Mouse (Mus musculus) frontal cortex, postnatal 10 days (tissue): Measurements from ENCODE around the gene Nono.
A peak's percentile ranks its signal among the peaks of the same experiment; 100 is the strongest.

ENCODE experiments used
- DNase-seq, 2 experiments: peaks; one replicate each; pipeline ENCODE4 v3.0.0; 2022; ENCODE audit warnings: low spot score in 2 of 2, mixed read lengths in 1 of 2

Nono gene

GRCm38 (mm10) chrX:101429142-101429949, at the start of gene Nono:
TSS of gene Nono (plus strand) at chrX:101429318.
- DNase-seq: peak; percentile 79 to 88

DNA sequence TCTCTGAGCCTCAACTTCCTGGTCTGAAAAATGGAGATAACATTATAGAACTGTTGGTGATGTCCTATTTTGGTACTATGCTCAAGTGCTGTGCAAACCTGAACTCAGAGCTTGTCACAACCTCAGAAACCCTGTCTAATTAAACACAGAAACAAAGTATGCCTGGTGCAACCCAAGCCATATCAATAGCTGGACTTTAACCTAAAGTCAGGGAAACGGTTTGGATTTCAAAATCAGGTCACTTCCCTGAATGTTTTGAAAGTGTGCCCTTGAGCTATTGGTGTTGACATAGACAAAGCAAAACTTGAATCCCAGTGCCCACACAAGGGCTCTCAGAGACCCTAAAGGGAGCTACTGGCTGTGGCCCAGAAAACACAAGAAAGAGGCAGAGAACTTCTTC, 49.4 kb upstream of the Nono start:
- DNase-seq: no peak

DNA sequence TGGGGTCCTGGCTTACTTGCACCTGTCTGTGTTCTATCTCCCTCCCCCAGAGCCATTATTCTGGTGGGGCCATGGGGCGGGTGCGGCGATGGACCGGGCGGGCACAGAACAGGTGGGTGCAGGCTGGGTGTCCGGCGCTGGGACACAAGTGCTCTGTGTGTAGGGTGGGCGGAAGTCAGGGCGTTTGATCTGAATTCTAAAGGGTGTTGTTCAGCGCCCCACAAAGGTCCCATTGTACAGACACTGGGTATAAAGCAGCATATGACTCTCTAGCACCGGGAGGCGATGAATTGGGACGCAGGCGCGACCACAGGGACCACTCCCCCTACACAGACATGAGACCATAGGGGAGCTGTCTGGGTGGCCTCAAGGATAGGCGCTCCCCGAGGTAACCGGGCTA, 45.7 kb upstream of the Nono start:
- no peak for DNase-seq

- no peak for DNase-seq
These were observed 44.5 kb upstream of the Nono start for GRCm38 (mm10) chrX:101384439-101385137.

- no peak for DNase-seq
These were observed 42.9 kb upstream of the Nono start for GRCm38 (mm10) chrX:101386222-101386621.

DNA sequence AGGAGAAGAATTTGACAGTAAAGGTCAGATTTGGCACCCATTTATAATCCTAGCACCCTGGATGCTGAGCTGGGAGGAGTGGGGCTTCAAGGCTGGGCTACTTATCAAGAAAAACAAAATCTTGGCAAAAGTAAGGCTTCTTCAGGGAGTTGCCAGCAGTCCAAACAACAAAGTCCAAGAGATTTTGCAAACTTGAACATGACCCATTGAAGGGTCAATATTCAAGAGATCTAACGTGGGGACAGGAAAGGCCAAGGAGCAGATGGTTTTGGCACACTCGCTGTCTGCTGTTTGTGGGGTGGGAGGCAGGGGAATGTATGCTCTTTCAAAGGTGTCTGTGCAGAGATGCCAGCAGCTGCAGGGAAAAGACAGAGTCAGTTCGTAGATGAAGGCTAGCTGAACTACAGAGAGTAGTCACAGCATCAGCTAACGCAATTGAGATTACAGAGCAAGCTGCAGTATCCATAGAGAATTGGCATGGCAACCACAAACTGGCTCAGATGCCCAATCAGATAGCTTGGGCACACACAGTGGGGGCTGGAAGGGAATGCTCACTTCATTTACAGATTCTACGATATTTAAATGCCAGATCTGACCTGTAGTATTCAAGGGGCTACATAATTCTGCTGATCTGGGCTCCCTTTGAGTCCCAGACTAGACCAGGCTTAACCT, 40.1 kb upstream of the Nono start:
- DNase-seq: peak in 1 of 2 experiments; percentile 13

DNA sequence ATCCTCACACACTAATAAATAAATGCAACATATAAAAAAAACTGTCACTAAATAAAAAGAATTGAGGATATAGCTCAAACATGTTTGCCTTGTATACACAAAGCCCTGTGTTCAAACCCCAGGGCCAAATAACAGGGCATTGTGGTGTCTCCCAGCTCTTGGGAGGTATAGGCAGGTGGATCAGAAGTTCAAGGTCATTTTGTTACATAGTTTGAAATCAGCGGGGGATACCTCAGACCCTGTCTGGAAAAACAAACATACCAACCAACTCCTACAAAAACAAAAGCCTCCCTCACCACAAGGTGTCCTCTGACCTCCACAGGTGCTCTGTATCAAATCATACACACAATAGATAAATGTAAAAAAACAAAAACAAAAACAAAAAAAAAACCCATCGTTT, 34.8 kb upstream of the Nono start:
- no peak for DNase-seq

DNA sequence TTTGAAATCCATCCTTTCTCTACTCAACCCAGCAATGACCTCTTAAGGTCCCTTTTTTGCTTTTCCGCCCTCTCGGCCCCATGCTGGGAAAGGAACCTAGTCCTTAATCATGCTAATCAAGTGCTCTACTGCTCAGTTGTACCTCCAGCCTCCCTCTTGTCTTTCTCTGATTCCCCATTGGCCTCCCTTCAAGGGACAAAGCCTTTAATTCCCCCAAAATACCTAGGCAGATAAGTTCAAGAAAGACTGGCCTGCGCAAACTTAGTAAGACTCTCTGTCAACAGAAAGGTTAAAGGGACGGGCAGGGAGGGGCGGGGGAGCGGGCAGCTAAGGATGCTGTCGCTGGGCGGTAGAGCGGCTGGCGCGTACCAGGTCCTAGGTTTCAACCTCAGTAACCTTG, 32.7 kb upstream of the Nono start:
- no peak for DNase-seq

DNA sequence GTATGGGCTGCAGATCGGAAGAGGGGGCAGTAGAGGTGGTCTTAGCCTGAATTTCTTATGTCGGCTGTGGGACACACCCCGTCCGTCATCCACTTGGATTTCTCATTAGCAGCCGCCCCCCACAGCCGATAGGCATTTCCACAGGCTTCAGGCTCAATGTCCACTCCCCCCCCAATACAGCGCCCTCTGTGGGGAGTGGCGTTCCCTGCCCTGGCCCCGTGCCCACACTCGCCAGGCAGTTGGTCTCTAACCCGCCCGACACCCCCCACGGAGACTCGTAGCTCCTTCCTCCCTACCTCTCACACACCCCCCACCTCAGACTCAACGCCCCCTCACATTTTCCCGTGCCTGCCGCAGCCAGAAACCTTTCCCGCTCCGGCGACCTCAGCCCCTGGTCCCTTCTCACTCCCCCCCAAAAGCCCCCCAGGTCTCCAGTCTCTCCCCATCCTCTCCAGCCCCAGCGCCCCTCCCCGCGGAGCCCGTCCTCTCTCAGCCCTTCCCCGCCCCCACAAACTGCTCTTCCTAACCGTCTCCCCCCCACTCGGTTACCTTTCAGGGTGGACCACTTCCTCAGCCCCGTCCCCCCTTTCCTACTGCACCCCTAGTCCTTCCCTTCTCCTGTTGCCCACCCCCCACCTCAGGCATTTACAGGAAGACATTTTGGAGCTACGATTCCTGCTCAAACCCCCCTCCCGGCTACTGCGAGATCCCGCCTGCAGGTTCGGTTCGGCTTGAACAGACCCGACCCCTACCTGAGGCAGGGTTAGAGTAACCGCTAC, 10.0 kb upstream of the Nono start:
- peak; percentile 53 to 60 for DNase-seq

DNA sequence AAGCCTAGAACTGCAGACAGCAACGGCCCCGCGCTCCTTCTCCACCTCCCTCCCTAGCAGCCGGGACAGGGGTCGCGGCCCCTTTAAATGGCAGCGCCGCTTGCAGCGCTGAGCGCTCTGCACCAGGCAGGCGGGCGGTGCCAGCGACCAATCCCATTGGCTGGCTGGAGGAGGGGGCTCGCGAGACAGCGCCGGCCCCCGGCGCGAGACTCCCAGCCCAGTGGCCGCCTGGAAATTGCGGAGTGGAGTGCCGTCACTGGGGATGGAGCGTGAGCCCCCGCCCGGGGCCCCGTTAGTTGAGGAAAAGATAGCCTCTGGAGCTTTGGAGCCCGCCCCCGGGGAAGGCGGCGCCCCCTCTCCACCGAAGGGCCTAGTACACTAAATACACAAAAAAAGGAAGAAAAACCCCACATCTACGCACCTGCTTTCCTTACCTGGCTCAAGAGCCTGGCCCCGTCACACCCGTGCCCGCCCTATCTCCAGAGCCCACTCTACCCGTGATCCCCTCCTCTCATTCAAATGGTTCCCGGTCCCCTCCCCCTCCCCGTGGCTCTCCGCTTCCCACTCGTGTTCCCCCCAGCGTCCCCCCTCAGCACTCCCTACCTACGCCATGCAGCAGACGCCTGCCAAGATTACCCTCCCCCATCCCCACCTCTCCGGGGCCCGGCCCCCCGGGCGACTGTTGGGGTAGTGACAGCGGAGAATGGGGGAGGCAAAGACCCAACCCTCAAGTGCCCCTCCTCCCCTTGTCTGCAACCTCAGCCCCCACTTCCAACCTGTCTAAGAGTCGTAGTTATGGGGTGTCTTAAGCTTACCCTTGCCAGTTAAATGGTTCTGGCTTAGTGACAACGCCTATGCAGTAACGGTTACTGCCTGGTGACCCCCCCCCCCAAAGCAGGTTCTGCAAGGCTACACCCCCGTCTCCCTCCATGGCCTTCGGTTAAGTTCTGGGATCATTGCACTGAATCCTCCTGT, 9.1 kb upstream of the Nono start:
- peak; percentile 83 to 84 for DNase-seq

DNA sequence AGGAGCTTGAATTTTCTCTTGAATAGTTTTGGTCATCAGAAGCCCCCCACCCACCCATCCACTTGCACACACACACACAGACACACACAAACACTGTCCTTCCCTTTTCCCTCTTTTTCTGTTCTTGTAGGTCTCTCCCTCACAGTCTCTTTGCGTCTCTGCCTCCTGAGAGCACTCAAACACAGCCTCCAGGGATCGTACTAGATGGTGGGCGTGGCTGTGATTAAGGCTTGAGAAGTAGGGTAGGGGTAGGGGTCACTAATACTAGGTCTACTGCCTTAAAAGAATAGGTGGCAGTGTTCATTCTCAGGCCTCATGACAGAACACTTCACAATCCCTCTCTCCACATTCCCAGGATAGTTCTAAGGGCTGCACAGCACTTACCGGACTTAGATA, 8.4 kb upstream of the Nono start, which contains the start of gene Zmym3:
TSS of gene Zmym3 (minus strand) at position 150 of the 396 bp plus-strand sequence.
- DNase-seq: no peak

DNA sequence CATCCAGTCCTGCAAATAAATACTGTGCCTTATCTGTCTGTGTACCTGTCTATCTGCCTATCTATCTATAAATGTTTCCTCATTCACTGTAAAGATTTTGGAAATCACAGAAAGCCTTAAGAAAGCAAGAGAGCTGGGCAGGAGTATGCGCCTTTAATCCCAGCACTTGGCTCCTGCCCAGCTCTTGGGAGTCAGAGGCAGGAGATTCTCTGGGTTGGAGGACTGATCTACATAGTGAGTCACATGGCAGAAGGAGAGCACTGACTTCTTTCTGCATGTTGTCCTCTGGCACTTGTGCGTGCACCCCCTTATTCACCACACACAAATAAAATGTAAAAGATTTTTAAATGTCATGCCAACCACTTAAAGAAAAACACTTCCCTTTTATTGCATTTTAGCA, 5.7 kb upstream of the Nono start:
- no peak for DNase-seq

DNA sequence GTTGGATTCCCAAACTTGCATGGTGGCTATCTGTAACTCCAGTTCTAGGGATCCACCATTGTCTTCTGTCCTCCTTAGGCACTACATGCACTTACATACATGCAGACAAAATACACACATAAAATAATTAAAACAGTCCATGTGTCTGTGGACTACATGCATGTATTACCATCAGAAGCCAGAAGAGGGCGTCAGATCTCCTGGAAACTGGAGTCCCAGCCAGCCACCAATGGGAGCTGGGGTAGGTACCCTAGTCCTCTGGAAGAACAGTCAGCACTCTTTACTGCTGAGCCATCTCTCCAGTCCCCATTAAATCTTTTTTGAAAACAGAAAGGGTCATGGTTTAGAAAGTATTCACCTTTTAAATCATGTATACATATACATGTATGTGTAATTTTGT, 1.3 kb upstream of the Nono start:
- DNase-seq: no peak

- no peak for DNase-seq
These were observed 355 bp upstream of the Nono start for GRCm38 (mm10) chrX:101428785-101429141.

GRCm38 (mm10) chrX:101429976-101430375, 858 bp downstream of the Nono start:
- no peak for DNase-seq

DNA sequence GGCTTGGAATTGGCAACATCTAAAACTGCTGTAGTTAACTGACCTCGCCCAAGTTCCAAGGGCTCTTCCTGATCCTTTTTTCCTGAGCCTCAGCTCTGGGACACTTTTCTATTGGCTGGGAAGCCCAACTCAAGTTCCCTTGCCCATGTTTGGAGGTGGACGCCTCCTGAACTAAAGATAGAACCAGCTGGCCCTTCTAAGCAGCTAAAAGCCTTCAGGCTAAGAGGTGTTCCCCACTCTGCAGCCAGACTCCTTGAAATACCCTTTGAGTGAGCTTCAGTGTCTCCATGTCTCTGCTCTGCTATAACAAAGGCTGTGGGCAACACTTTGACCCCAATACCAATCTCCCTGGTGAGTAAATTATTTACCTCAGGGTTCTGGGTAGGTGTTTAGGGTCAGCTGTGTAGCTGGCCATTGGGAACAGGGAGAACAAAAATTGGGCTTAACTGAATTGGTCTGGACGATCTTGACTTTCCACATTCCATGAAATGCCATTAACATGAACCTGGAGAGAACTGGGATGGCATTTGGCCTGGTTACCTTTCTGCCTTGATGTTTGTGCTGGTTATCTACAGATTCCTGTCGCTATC, 19.9 kb downstream of the Nono start, which contains the start of gene Itgb1bp2:
TSS of gene Itgb1bp2 (plus strand) at position 203 of the 590 bp plus-strand sequence.
- DNase-seq: no peak

GRCm38 (mm10) chrX:101451147-101451546, 22.0 kb downstream of the Nono start:
- no peak for DNase-seq

DNA sequence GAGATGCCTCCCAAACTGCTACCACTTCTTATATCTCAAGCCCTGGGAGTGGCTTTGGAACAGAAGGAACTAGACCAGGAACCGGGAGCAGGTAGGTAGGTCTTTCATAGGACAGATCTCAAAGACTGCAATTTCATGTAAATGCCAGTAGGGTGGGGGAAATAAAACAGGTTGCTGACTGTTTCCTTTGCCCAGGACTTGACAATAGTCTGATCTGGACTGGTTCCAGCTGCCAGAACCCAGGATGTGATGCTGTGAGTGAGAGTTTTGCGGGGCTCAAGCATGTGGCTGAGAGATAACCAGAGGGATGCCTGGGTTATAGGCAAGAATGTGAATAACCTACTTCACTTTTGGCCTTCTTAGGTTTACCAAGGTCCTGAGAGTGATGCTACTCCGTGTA, 22.5 kb downstream of the Nono start:
- no peak for DNase-seq

- DNase-seq: no peak
These were observed 43.1 kb downstream of the Nono start for GRCm38 (mm10) chrX:101472202-101472601.
